Mouse (Mus musculus) heart, postnatal 25 days (tissue): ENCODE measurements around the gene Pde8b. TPM values are rescaled to one million over a fixed set of nuclear protein-coding genes. Genes with fewer than 3 reads are reported as not detected.

Source experiments
- DNase-seq: peaks from one replicate; pipeline ENCODE4 v3.0.0; 2022; ENCODE audit warnings: low spot score
- intact Hi-C: fragments of 180-260 bp; cut with DNase I; formaldehyde crosslinking; loops from one replicate; pipeline ENCODE4 v1.15.1; 2025
- total RNA-seq, 2 experiments: library from RNA; stranded (reverse); gene quantifications; 2 replicates each; pipeline ENCODE4 v1.2.3; 2021

The Pde8b gene
- total RNA-seq, 2 experiments from 2014 or later: 3.4 to 3.9 TPM

DNA sequence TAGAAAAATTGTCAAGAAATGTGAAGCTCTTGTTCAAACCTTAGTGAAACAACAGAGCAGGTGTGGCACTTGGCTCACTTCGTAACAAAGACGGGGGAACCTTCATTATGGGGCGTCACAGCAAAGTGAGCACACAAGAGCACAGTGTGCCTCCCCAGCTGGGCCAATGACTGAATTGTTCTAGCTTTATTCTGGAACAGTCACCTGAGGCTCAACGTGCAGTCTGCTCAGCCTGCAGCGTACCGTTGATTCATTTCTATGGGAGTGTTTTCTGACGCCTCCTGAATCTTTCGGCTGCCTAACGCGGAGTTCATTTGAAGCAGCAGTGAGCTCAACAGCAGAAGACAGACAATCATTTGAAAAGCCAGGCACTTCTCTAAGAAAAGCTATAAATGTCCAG is 154.3 kb downstream of the Pde8b start:
- DNase-seq: no peak
- intact Hi-C loops: no loop called here

DNA sequence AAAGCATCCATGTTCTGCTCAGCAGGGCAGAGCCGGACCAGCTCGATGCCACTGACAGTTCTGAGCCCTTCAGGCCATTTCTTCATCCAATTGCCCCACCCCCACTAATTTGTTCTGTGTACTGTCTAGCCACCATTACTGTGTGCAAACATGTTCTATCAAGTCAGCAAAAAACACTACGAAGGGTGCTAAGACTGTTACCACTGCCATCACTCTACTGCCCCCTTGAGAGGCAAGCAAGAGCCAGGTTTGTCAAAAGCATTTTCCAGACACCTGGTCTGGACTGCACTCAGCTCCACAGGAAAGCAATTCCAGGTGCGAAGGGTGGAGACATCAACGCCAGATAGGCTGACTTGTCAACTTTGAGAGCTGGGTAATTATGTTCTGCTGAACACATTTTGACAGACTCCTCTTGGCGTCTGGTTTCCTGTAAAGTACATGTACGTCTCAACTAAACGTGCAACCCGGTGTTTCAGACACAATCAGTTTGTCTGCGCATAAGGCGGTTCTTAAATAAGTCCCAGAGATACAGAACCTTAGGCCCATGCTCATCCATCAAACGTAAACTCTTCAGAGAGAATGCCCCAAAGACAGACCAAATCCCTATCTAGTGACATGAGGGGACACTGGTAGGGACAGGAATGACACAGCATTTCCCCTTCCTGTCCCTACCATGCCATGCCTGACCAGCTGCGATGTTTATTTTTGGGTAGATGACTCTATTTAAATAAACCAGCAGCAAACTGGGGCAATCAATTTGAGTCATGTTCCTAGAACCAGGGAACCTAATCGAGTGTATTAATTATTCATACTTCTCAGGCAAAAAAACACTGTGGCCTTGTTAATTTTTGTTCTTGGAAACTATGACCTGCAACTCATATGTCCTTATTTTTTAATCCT is 158.3 kb downstream of the Pde8b start:
- DNase-seq: no peak
- intact Hi-C loops: no loop called here

DNA sequence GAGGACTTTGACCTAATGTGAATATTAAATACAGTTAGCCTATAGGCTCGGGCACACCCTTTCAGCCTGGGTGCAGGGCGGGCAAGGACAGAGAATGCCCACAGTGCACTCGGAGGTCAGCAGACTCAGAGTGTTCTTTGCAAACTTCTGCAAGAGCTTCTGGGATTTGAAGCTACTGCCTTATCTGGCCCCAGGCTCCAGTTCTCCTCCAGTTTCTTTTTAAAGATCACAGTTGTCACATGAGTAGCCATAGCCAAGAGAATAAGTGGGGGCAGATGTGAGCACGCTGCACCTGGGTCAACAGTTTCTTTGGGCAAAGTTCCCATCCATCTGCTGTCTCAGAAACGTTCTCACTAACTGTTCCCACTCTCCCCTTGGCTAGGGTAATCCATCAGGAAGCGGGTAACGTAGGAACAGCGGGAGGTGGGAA is 162.8 kb downstream of the Pde8b start:
- DNase-seq: peak; percentile 37
- intact Hi-C loops: no loop called here

DNA sequence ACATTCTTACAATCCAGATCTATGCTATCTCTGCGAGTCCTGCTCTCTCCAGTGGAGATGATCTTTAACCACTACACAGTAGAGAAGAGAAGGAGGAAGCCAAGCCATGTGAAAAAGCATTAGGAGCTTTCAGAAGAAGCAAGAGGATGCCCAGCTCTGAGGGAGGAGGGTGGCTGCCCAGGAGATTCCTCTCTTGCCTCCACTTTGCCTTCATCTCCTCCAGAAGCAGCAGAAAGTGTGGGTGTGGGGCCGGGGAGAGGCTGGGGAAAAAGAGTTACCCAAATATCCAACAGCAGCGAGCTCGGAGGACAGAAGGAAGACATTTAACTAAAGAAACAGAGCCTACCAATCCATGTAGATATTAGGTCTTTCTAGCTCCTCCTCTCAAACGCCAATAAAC is 164.1 kb downstream of the Pde8b start:
- intact Hi-C loops: no loop called here
- no peak for DNase-seq

DNA sequence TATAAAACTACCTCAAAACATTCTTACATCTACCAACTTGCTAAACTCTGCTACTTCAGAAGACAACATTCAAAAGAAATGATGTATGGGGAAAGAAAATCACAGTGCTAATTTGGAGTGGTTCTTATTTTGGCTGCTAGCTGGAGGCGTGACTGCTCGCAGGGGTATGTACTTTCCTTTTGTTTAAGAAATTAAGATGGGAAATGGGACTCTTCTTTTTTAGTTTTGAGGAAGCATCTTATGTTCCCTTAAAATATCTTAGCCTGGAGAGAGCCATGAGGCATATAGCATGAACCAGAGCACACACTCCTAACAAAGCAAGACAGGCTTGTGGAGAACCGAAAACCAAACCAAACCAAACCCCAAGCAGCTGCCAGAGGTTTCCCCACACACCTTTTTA is 167.5 kb downstream of the Pde8b start:
- intact Hi-C loops: no loop called here
- no peak for DNase-seq

DNA sequence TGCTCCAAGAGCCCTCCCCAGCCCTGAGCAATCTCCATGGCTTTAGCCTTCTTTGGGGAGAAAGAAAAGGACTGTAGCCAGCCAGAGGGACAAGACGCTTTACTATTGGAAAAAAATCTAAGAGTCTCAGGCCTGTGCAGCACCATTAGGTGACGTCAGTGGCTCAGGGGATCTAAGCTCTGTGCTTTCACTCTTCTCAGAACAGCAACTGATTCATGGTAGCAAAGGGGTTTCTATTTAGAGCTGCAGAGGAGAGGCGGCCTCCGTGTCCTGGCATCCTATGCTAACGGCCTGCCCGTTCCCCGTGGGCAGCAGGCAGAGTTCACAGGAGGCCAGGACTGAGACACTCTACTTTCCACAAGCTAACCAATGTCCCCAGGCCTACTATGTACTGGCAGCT is 169.1 kb downstream of the Pde8b start:
- DNase-seq: no peak
- intact Hi-C loops: no loop called here

DNA sequence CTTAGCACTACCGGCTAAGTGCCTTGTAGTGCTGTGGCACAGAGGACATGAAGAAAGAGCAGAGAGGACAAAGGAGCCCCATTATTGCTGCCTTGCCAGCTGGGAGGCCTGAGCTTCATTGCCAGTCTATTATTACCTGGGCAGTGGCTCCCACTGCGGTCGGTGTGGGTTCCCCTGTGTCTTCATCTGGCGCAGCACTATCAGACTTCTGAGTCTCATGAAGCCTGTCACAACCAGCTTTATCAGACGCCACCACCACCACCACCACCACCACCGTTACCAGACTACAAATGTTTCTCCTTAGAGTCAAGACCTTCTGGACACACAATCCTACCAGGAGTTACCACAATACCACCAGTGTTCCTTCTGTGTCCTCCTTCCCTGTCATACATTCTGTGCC is 171.6 kb downstream of the Pde8b start:
- no peak for DNase-seq
- intact Hi-C loops: no loop called here

DNA sequence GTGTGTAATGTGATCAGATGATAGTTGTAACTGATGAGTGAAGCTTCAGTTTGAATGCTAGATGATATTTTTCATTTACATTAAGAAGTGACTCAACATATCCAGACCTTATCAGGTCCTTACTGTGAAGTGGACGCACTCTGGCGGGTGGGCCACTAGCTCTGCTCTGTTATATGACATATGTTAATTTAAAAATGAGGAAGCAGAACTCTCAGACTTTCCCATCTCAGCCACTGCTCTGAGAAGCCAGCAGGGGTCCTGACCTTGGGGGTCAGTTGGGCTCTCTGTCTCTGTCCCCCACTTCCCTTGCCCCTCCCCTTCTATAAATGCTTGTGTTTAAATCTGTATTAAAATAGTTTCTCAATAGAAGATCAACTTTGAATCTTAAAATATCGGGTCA is 172.4 kb downstream of the Pde8b start:
- intact Hi-C loops: no loop called here
- DNase-seq: no peak

DNA sequence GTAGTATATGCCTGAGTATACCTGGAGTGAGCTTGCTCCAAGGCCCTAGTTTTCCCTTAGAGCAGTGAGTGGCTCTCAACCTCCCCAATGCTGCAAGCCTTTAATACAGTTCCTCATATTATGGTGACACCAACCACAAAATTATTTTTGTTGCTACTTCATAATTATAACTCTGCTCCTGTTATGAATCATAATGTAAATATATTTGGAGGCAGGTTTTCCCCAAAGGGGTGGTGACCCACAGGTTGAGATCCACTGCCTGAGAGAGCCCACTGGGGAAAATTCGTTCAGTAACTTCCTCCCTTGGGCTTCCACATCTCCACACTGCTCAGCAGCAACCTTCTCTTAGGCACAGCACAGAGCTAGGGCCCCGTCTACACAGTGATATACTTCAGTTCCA is 174.0 kb downstream of the Pde8b start:
- no peak for DNase-seq
- intact Hi-C loops: no loop called here

DNA sequence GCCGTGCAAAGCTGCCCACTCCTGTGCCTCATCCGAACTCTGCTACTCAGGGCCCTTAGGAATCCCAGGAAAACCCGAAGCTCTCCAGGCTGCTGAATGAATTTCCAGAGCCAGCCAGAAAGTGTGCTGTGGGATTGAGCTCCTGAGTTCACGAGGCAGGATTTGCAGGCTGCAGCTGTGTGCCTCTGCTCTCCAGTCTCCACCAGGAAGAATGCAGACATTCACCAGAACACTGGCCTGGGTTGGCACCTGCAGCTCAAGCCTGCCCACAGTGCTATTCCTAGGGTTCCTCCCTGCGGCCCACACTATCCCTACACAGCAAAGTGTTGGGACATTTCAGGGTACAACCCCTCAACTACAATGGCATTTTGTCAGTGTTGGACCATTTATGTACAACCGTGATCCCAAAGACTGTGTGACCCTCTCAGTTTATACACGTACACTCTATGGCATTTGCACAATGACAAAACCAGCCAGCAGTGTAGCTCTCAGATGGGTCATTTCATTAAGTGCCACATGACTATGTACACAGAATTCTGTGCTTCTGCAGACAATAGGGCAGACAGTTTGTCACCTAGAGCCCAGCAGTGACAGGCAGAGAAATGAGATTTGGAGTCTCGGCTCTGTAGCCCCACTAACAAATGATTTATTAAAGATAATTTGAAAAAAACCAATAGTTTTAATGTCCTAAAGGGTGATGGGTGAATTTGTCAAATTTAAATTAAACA is 176.5 kb downstream of the Pde8b start:
- no peak for DNase-seq
- intact Hi-C loops: no loop called here

DNA sequence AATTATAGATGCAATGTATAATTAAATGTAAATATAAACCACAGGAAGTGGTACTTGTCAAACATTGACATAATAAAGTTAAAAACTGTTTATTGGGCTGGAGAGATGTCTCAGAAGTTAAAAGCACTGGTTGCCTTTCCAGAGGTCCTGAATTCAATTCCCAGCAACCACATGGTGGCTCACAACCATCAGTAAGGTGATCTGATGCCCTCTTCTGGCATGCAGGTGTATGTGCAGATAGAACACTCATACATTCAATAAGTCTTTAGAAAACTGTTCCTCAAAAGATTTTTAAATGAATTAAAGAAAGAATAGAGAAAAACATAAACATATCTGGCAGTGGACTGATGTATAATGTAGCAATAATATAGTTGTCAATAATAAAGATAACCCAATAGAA is 179.9 kb downstream of the Pde8b start:
- intact Hi-C loops: no loop called here
- no peak for DNase-seq

DNA sequence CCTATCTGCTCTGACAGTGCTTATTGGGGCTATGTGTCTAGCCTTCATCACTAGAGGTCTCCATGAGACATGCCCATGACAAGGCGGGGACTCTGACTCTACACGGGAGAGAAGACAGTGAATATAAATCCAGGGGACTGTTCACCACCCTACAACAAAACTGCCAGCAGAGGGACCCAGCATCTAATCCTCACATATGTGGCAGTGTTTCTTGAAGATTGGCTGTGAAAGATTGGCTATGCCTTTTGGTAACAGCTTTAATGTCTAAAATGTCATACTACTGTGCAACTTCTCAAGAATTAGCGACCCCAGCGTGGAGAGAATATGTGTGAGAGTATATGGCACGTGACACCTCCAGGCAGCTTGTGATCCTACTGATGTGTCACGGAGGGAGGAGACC is 182.3 kb downstream of the Pde8b start:
- DNase-seq: no peak
- intact Hi-C loops: loop anchor here (5.0 kb wide), 1 partner anchor 219 kb away; no protein-coding TSS in a partner anchor

DNA sequence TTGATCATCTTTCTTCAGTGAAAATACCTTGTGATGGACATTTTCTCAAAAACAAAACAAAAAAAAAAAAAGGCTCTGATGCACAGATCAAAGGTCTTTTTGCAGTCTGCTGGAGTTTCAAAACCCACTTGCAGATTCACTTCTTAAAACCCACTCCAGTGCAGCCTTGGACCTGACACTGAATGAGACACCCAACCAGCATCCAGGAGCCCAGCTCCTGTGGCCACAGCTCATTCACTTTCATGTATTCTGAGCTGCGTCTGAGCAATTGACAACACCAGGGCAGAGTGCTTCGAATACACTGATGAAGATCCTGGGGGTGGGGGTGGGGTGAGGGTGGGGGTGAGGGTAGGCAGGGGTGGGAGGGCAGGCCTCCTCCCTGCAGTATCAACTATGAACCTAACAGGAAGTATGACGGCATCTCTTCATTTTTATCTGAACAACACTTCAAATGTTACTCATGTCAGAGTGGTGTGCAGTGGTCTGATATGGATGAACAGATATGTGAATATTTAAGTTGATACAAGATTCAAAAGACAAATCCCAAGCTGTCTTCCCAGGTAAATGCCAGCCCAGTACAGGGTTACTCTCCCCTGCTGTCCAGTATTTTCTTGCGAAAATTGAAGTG is 186.6 kb downstream of the Pde8b start:
- DNase-seq: no peak
- intact Hi-C loops: no loop called here

DNA sequence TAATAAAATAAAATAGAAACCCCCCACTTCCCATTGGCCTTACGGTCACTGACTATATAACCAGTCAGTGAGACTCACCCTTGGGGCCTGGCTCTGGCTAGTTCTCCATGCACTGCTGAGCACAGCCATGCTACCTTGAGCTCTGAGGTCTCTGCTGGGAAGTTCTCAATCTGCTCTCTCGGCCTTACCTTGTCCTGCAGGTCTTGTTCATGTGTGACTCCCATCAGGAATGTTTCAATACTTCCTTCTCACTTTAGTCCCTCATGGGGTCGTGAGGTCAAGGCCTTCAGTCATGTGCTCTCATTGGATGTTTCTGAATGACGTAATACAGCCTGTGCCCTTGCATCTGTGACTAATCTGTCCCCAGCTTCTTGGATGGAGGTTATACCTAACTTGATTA is 191.3 kb downstream of the Pde8b start:
- intact Hi-C loops: no loop called here
- no peak for DNase-seq

DNA sequence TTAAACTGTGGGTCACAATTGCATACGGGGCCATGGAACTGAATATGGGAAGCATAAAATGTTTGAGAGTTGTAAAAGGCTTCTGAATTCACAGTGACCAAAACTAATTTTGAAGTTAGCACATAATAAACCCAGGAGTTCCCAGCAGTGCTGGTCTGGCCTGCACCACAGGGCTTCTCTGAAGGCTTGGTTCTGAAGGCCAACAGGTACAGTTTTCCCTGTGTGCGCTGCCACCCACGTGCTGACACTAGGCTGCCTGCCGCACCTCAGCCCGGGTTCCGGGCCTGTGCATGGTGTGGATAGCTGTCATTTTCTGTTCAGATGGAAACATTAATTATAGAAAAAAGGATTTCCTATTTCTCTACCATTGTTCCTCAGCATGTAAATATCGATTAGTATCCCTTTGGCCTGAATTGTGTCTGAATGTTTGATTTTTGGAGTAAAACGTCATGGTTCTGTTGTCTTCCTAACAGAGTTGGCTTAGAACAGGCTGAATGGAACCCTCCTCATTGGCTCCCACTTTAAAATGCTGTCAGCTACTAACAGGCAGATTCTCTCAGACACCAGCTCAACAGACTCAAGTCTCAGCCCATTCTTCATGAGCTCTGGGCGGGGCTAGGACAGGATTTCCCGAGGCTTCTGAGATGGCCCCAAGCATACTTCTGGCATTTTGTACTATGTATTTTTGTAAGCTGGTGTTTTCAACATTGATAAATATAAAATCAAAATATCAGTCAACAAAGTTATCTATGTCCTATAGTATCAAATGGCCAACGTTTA is 193.4 kb downstream of the Pde8b start:
- DNase-seq: no peak
- intact Hi-C loops: no loop called here

DNA sequence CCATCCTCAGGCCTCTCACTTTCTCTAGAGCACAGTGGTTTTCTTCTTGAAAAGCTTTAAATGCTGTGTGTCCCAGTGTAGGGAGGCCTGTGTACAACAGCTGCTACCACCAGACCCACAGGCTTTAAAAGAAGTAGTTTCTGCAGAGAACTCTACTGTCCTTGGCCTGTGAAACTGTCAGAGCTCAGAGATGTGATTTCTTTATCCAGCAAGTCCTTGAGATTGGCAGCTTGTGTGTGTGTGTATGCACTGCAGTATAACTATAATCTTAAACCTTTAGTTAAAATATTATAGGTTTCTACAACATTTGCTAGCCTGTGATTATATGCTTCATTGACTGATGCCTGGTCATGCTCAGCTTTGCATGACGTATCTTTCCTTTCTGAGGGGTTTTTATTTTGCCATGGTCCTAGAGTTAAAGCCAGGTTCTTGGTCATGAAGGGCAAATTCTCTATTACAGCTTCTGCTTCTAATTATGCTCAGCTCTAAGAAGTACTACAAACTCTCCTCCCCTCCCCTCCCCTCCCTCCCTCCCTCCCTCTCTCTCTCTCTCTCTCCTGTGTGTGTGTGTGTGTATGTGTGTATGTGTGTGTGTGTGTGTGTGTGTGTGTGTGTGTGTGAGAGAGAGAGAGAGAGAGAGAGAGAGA is 194.3 kb downstream of the Pde8b start:
- intact Hi-C loops: no loop called here

DNA sequence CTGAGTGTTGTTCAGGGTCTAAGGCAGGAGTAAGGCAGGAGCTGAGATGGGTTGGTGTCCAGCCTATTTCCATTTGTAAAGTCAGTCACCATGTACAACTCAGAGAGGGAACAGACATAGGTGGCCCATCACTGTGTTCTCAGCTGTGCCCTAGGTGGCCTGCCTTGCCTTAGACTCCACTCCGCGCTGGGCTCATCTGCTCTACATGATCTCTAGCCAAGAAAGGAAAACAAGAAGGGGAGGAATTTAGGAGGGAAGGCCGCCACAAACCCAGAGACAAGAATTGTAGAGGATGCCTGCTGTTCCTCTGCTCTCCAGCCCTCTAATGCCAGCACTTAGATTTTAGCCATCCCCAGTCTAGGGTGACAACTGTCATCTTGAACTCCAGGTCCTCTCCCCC is 197.7 kb downstream of the Pde8b start:
- DNase-seq: no peak
- intact Hi-C loops: no loop called here

More for the DNA sequence above, 194.3 kb downstream of the Pde8b start:
- no peak for DNase-seq

DNA sequence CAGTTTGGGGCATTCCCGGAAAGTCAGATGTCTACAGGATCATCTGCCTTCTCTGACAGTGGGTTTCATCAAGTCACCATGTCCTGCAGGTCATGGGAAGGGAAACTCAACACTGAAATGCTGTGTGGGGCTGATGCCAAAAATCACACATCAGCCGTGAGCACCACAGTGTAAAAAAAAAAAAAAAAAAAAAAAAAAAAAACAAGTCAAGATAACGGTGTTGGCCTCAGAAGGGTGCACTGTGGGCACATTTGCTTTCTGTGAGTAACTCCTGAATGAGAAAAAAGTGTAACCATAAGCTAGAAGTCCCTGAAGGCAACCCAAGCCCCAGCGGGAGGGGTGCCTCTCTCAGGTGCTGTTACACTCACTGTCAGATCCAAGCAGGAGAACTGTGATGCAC is 199.7 kb downstream of the Pde8b start:
- intact Hi-C loops: no loop called here
- DNase-seq: no peak

DNA sequence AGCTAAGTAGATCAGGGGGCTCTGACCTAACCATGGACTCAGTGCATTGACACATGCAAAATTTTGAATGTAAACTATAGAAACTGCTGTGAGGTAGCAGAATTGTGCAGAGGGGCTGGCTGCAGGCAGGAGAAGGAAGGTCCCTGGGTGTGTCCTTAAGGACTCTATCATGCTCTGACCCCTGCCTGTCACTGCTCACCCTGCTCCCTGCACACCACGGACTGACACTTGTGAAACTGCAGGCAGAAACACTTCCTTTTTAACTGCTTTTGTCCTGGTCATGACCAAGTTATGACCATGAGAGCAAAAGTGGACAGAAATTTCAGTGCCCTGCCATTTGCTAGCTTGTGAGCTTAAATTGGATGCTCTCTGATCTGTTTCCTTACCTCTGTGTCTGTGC is 206.0 kb downstream of the Pde8b start:
- intact Hi-C loops: no loop called here
- no peak for DNase-seq
